Mouse (Mus musculus): ENCODE measurements around the gene Acot2. TPM values are rescaled to one million over a fixed set of nuclear protein-coding genes. Genes with fewer than 3 reads are reported as not detected.

Gene Acot2
- 9.2 TPM for polyA plus RNA-seq (2014; fragmentation: Illumina TruSeq; extraction: RNeasy Lipid Tissue Mini Kit (QIAGEN cat#74804); ENCODE audit: insufficient read depth, low read depth, low replicate concordance)

DNA sequence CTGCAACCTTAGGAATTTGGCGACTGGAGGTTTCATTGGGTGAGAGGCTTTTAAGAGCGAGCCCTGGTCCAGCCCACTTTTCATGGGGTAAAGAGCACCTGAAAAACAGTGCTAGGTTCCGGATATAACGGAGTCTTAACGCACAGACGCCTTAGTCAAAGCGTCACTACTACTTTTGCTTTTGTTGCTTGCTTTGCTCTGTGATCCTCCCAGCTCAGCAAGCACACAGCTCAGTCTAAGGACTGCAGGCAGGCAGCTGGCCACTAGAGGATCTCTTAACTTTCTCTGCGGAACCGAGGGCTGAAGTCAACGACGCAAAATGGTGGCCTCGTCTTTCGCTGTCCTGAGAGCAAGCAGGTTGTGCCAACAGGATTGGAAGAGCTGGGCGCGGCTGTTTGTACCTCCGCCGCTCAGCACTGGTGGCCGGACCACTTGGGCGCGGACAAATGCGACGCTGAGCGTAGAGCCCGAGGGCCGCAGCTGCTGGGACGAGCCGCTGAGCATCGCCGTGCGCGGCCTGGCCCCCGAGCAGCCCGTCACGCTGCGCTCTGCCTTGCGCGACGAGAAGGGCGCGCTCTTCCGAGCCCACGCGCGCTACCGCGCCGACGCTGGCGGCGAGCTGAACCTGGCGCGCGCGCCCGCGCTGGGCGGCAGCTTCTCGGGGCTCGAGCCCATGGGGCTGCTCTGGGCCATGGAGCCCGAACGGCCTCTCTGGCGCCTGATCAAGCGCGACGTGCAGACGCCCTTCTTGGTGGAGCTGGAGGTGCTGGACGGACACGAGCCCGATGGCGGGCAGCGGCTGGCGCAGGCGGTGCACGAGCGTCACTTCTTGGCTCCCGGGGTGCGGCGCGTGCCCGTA lies at the start of gene Acot2:
TSS of gene Acot2 (plus strand) at position 279 of the 859 bp plus-strand sequence.

DNA sequence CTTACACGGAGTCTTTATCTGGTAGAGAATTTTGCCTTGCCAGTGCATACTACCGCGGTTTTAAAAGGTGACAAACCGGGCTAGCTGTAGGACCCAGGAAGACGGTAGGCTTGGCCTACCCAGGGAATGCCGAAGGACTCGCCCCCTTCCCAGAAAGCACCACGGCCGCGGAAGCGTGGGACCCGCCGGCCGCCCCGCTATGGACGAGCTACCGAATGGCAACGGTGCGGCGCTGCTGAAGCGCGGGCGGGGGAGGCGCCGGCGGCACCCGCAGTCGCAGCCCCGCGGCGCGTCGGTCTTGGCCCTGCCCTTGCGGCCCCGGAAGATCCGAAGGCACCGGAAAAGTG lies 37.2 kb upstream of the Acot2 start, which contains the start of gene Riox1:
TSS of gene Riox1 (plus strand) at position 116 of the 347 bp plus-strand sequence.

DNA sequence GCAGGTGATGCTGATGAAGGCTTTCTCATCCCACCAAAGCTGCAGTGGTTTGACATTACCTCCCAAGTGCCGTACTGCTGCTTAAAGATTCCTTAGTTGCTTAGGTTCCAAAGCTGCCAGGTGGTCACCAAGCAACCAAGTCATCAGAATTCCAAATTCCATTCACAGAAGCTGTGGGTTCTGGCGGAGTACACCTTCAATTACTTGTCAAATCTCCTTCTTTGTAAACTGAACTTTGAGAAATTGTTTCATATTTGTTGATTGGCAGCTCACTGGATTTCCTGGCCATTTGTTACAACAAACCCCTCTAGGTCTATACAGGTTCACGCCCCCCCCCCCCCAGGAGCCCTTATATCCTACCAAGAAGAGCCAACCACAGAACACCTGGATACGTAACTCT lies 2.9 kb upstream of the Acot2 start, which contains the start of gene Heatr4:
TSS of gene Heatr4 (minus strand) at position 101 of the 400 bp plus-strand sequence.

DNA sequence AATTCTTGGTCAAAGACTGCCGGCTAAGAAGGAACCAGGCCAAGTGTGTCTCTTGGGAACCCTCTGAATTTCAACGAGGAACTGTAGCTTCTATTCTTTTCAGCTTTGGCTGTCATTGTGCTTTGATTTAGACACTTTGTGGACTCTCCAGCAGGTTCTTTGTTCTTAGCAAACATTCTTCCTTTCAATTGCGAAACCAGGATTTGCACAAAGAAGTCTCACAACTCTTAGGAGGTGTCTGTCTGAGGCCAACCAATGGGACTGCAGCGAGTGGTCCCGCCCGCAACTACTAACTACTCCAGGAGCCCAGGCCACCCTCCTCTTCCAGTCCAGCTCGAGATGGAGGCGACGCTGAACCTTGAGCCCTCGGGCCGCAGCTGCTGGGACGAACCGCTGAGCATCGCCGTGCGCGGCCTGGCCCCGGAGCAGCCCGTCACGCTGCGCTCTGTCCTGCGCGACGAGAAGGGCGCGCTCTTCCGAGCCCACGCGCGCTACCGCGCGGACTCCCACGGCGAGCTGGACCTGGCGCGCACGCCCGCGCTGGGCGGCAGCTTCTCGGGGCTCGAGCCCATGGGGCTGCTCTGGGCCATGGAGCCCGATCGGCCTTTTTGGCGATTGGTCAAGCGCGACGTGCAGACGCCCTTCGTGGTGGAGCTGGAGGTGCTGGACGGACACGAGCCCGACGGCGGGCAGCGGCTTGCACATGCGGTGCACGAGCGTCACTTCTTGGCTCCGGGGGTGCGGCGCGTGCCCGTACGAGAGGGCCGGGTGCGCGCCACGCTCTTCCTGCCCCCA lies 21.7 kb downstream of the Acot2 start, which contains the start of gene Acot1:
TSS of gene Acot1 (plus strand) at position 320 of the 795 bp plus-strand sequence.

GRCm38 (mm10) chr12:84038241-84038640 lies 50.6 kb downstream of the Acot2 start, which contains the start of gene Acot4:
Gene Acot4 (plus strand): TSS chr12:84038379.

DNA sequence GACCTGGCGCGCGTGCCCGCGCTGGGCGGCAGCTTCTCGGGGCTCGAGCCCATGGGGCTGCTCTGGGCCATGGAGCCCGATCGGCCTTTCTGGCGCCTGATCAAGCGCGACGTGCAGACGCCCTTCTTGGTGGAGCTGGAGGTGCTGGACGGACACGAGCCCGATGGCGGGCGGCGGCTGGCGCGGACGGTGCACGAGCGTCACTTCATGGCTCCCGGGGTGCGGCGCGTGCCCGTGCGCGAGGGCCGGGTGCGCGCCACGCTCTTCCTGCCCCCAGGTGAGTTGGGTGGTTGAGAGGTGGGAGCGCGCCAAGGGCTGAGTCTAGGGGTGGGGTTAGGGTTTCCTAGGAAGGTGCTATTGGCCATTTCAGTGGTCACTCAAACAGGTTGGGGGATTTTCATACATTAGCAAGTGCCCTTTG lies 51.0 kb downstream of the Acot2 start, which contains the start of gene Gm49366:
TSS of gene Gm49366 (plus strand) at position 245 of the 421 bp plus-strand sequence.

Other genes starting within 250 kb of the Acot2 start
- gene Papln, start 224.2 kb upstream of the Acot2 start, polyA plus RNA-seq (2014; fragmentation: Illumina TruSeq; extraction: RNeasy Lipid Tissue Mini Kit (QIAGEN cat#74804); ENCODE audit: insufficient read depth, low read depth, low replicate concordance), result 0.14 TPM
- gene Numb, start 65.9 kb upstream of the Acot2 start, polyA plus RNA-seq (2014; fragmentation: Illumina TruSeq; extraction: RNeasy Lipid Tissue Mini Kit (QIAGEN cat#74804); ENCODE audit: insufficient read depth, low read depth, low replicate concordance), result 36.8 TPM
- 11.2 TPM for gene Riox1, start 37.3 kb upstream of the Acot2 start, polyA plus RNA-seq (2014; fragmentation: Illumina TruSeq; extraction: RNeasy Lipid Tissue Mini Kit (QIAGEN cat#74804); ENCODE audit: insufficient read depth, low read depth, low replicate concordance)
- not detected for gene Heatr4, start 3.0 kb upstream of the Acot2 start, polyA plus RNA-seq (2014; fragmentation: Illumina TruSeq; extraction: RNeasy Lipid Tissue Mini Kit (QIAGEN cat#74804); ENCODE audit: insufficient read depth, low read depth, low replicate concordance)
- gene Acot1, start 21.6 kb downstream of the Acot2 start, polyA plus RNA-seq (2014; fragmentation: Illumina TruSeq; extraction: RNeasy Lipid Tissue Mini Kit (QIAGEN cat#74804); ENCODE audit: insufficient read depth, low read depth, low replicate concordance), result 97.6 TPM
- 0.31 TPM for gene Acot4, start 50.5 kb downstream of the Acot2 start, polyA plus RNA-seq (2014; fragmentation: Illumina TruSeq; extraction: RNeasy Lipid Tissue Mini Kit (QIAGEN cat#74804); ENCODE audit: insufficient read depth, low read depth, low replicate concordance)
- gene Gm49366, start 51.1 kb downstream of the Acot2 start, polyA plus RNA-seq (2014; fragmentation: Illumina TruSeq; extraction: RNeasy Lipid Tissue Mini Kit (QIAGEN cat#74804); ENCODE audit: insufficient read depth, low read depth, low replicate concordance), result not detected
- not detected for gene Acot3, start 64.3 kb downstream of the Acot2 start, polyA plus RNA-seq (2014; fragmentation: Illumina TruSeq; extraction: RNeasy Lipid Tissue Mini Kit (QIAGEN cat#74804); ENCODE audit: insufficient read depth, low read depth, low replicate concordance)
- gene Acot5, start 81.5 kb downstream of the Acot2 start, polyA plus RNA-seq (2014; fragmentation: Illumina TruSeq; extraction: RNeasy Lipid Tissue Mini Kit (QIAGEN cat#74804); ENCODE audit: insufficient read depth, low read depth, low replicate concordance), result not detected
- 1.3 TPM for gene Acot6, start 112.8 kb downstream of the Acot2 start, polyA plus RNA-seq (2014; fragmentation: Illumina TruSeq; extraction: RNeasy Lipid Tissue Mini Kit (QIAGEN cat#74804); ENCODE audit: insufficient read depth, low read depth, low replicate concordance)
- gene Dnal1, start 126.5 kb downstream of the Acot2 start, polyA plus RNA-seq (2014; fragmentation: Illumina TruSeq; extraction: RNeasy Lipid Tissue Mini Kit (QIAGEN cat#74804); ENCODE audit: insufficient read depth, low read depth, low replicate concordance), result 4.7 TPM
- gene Pnma1, start 160.6 kb downstream of the Acot2 start, polyA plus RNA-seq (2014; fragmentation: Illumina TruSeq; extraction: RNeasy Lipid Tissue Mini Kit (QIAGEN cat#74804); ENCODE audit: insufficient read depth, low read depth, low replicate concordance), result 1.4 TPM
- gene Elmsan1, start 231.0 kb downstream of the Acot2 start, polyA plus RNA-seq (2014; fragmentation: Illumina TruSeq; extraction: RNeasy Lipid Tissue Mini Kit (QIAGEN cat#74804); ENCODE audit: insufficient read depth, low read depth, low replicate concordance), result 7.2 TPM

Measured in lung, adult 10 weeks (tissue).